Mouse (Mus musculus) E14TG2a.4 (cell line): ENCODE measurements at regions not wholly inside any gene's neighbourhood (a gene's known extent, or its start where the extent isn't known, plus 50 kb on each side); places are given as distances from the start of the nearest gene placed in this dataset.

Source experiments
- CTCF ChIP-seq: conservative IDR thresholded peaks from 2 replicates; pipeline ENCODE4 v1.5.1; 2014; ENCODE audit warnings: low read length
- NANOG ChIP-seq: IDR thresholded peaks from 2 replicates; pipeline ENCODE4 v1.6.1; 2014; ENCODE audit warnings: borderline replicate concordance, low read length, mixed read lengths
- POU5F1 ChIP-seq: IDR thresholded peaks from 2 replicates; pipeline ENCODE4 v1.6.1; 2014; ENCODE audit warnings: low read length, borderline replicate concordance

GRCm38 (mm10) chr2:92782621-92783020 lies 132.3 kb upstream of the Syt13 start:
- no peak for TF ChIP-seq CTCF
- no peak for TF ChIP-seq POU5F1
- TF ChIP-seq NANOG, result no peak
